Mouse (Mus musculus) midbrain, postnatal 0 days (tissue): ENCODE measurements at regions not wholly inside any gene's neighbourhood (a gene's known extent, or its start where the extent isn't known, plus 50 kb on each side); places are given as distances from the start of the nearest gene placed in this dataset. TPM values are rescaled to one million over a fixed set of nuclear protein-coding genes. Genes with fewer than 3 reads are reported as not detected.

Experiments used
- ATAC-seq: fragments of 200-750 bp; cut with Nextera tagmentation; 2 replicates; pipeline ENCODE4 v1.8.0; 2017; ENCODE audit warnings: moderate number of reproducible peaks, mild to moderate bottlenecking, moderate TSS enrichment, moderate library complexity; ENCODE audit not compliant: low FRiP score
- DNase-seq: peaks from one replicate; pipeline ENCODE4 v3.0.0-alpha.2; 2015; ENCODE audit warnings: low spot score
- H3K27ac ChIP-seq: fragments of 300-500 bp; sonication (generic); 2 replicates; pipeline ENCODE4 v1.5.1; 2014; ENCODE audit warnings: low read depth, mild to moderate bottlenecking, low read length, mixed read lengths
- H3K27me3 ChIP-seq: fragments of 300-500 bp; sonication (generic); 2 replicates; pipeline ENCODE4 v1.6.1; 2014; ENCODE audit warnings: low read length, control low read depth, mixed read lengths; ENCODE audit not compliant: insufficient read depth
- H3K36me3 ChIP-seq: fragments of 300-500 bp; sonication (generic); 2 replicates; pipeline ENCODE4 v1.6.1; 2014; ENCODE audit warnings: low read length, control low read depth, mixed read lengths; ENCODE audit not compliant: insufficient read depth
- H3K4me1 ChIP-seq: fragments of 300-500 bp; sonication (generic); 2 replicates; pipeline ENCODE4 v1.6.1; 2014; ENCODE audit warnings: mild to moderate bottlenecking, control low read depth, antibody characterized with exemption, low read length, mixed read lengths; ENCODE audit not compliant: insufficient read depth
- H3K4me2 ChIP-seq: fragments of 300-500 bp; sonication (generic); 2 replicates; pipeline ENCODE4 v1.6.1; 2014; ENCODE audit warnings: low read depth, mild to moderate bottlenecking, low read length, mixed read lengths; ENCODE audit not compliant: poor library complexity, severe bottlenecking
- H3K4me3 ChIP-seq: fragments of 300-500 bp; sonication (generic); 2 replicates; pipeline ENCODE4 v1.5.1; 2014; ENCODE audit warnings: low read depth, mild to moderate bottlenecking, low read length, moderate library complexity
- H3K9ac ChIP-seq: fragments of 300-500 bp; sonication (generic); replicated peaks from 2 replicates; pipeline ENCODE4 v1.6.1; 2014; ENCODE audit warnings: mild to moderate bottlenecking, low read length, moderate library complexity, mixed read lengths; ENCODE audit not compliant: poor library complexity, severe bottlenecking
- H3K9me3 ChIP-seq: fragments of 300-500 bp; sonication (generic); 2 replicates; pipeline ENCODE4 v1.6.1; 2016; ENCODE audit warnings: low read length, control low read depth
- CTCF ChIP-seq: IDR thresholded peaks from 2 replicates; pipeline ENCODE4 v1.5.1; 2016; ENCODE audit warnings: antibody characterized with exemption, mild to moderate bottlenecking
- WGBS: fragments of 180-500 bp; shearing (Covaris S2); extraction: QIAGEN DNeasy Blood & Tissue Kit; methylation state at CpG from one replicate; pipeline ENCODE4 v1.1.7; 2014; 5-methylcytosine and 5-hydroxymethylcytosine counted together
- microRNA-seq: library from miRNA; unstranded; fragments of <30 nt; microRNA quantifications from one replicate; pipeline ENCODE4, GENCODE M21; 2016; ENCODE audit warnings: borderline number of aligned reads

DNA sequence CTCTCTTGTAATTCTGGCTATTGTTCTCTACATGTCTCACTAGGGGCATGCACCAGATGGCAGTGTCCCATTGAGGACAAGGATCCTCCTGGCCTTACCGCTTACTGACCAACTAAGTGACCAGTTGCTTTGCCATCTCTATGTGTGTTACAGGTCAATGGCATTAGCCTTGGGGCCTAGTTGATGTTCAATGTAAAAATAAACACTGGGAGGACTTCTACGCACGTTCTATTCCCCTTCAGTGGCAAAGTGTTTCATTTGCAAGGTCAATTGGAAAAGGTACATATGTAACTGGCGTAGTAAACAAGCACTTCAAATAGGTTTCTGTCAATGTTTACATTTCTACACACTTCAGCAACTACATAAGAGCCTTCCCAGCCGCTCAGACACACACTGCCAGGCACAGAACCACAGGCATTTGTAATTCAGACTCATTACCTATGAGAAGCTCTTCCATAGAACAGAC, 527.8 kb downstream of the Ppargc1a start:
- peak; percentile 43 for TF ChIP-seq CTCF
- no peaks in the 10 kb centered on the region for H3K4me1 ChIP-seq
- 89% methylated on average over 5 of the region's 5 CpGs for WGBS
- no peak overlapping the region for H3K4me3 ChIP-seq
- no peaks in the 10 kb centered on the region for H3K9me3 ChIP-seq
- no peaks in the 10 kb centered on the region for H3K27me3 ChIP-seq
- no peak overlapping the region for H3K4me2 ChIP-seq
- H3K27ac ChIP-seq = no peak overlapping the region
- ATAC-seq (no peak), DNase-seq (peak; percentile 7)
- H3K36me3 ChIP-seq = no peaks in the 10 kb centered on the region
- no peak overlapping the region for H3K9ac ChIP-seq

DNA sequence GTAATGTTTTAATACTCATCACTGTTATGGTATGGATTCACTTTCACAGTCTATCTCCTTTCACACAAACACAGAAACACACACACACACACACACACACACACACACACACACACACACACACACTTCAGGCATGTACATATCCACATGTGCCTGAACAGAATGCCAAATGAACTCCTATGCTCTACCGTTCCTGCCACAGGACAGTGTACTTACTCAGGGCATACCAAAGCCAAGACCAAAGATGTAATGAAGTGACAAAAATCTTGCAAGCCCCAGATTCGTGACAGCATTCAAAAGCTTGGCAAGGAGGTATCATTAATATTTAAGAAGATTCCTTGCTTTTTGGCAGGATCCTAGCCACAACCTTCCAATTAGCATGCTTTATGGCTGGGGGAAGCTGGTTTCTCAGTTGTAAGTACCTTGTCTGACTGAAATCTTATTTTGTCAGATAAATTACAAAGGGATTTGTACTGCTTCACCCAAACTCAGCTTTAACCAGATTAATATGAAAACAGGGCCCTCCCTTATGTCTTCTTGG, 531.0 kb downstream of the Ppargc1a start:
- ATAC-seq (no peak), DNase-seq (no peak)
- H3K36me3 ChIP-seq = no peaks in the 10 kb centered on the region
- H3K27ac ChIP-seq = no peak overlapping the region
- no peak overlapping the region for H3K9ac ChIP-seq
- H3K27me3 ChIP-seq = no peaks in the 10 kb centered on the region
- no peaks in the 10 kb centered on the region for H3K9me3 ChIP-seq
- no peak for TF ChIP-seq CTCF
- 55% methylated on average over 2 of the region's 2 CpGs for WGBS
- no peaks in the 10 kb centered on the region for H3K4me1 ChIP-seq
- H3K4me2 ChIP-seq = no peak overlapping the region
- H3K4me3 ChIP-seq = no peak overlapping the region

DNA sequence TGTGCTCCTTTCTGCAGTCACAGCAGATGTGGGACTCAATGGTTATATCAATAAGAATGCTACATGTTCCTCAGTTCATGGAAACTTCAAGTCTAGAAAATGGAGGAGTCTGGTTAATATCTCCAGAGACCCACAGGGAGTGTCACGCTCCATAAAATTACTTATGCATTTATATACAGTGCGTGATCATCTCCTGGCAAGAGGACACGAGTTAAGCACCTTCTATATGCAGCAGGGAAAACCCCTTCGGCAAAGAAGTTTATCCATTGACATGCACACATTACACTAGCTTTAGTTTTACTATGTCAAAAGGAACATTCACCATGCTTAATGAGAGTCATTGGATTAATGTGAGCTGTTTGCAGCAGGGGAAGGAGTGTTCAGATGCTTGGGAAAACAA, 538.6 kb downstream of the Ppargc1a start:
- no peak for TF ChIP-seq CTCF
- H3K36me3 ChIP-seq = no peaks in the 10 kb centered on the region
- H3K4me2 ChIP-seq = no peak overlapping the region
- H3K27me3 ChIP-seq = no peaks in the 10 kb centered on the region
- ATAC-seq (no peak), DNase-seq (no peak)
- no peak overlapping the region for H3K9ac ChIP-seq
- H3K4me1 ChIP-seq = no peaks in the 10 kb centered on the region
- no peaks in the 10 kb centered on the region for H3K9me3 ChIP-seq
- H3K4me3 ChIP-seq = no peak overlapping the region
- WGBS = 83% methylated on average over 4 of the region's 4 CpGs
- no peak overlapping the region for H3K27ac ChIP-seq

DNA sequence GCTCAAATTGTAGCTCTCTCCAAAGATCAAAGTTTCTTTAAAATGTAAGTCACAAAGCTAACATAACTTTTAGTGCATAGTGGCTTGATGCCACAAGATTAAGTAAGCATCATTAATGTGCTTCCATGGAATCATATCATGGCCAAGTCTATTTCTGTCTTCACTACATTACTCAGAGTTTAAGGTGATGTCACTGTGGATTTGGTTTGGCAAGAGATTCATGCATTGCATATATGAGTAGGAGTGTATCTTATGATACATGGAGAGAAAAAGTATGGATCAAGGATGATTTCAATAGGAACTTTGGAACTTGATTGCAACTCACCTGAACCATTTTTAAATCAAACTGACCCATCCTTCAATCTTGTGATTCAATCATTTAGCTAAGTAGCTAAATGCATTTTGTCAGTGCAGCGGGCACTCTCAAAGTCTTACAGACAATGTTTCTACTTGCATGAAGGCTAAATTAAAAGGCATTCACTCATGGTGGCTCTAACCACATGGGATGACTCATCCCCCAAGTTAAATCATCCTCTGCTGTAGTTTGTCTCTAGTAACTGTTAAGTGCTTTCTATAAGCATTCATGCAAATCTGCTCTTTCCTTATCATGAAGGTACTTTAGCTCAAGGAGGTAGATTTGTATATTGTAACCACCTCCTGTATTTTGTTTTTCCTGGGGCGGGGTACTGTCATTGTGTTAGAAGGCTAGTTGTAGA, 576.5 kb downstream of the Ppargc1a start:
- no peak overlapping the region for H3K9ac ChIP-seq
- TF ChIP-seq CTCF = no peak
- 99% methylated on average over 2 of the region's 2 CpGs for WGBS

More for the DNA sequence above, 576.5 kb downstream of the Ppargc1a start:
- no peak overlapping the region for H3K4me2 ChIP-seq
- H3K9me3 ChIP-seq = no peaks in the 10 kb centered on the region
- no peaks in the 10 kb centered on the region for H3K4me1 ChIP-seq
- H3K36me3 ChIP-seq = no peaks in the 10 kb centered on the region
- H3K4me3 ChIP-seq = no peak overlapping the region
- no peak for DNase-seq
- H3K27me3 ChIP-seq = no peaks in the 10 kb centered on the region
- H3K27ac ChIP-seq = no peak overlapping the region
- ATAC-seq = no peak

Small RNA genes in the stretch of these regions (microRNA-seq; reads per million reads assigned to microRNA genes)
- gene Gm44377 = not detected
